Mouse (Mus musculus) spleen, postnatal 10 days (tissue): ENCODE data around the gene Evx2.

Experiments used
- DNase-seq, 2 experiments: peaks; one replicate each; pipeline ENCODE4 v3.0.0; 2021 to 2022; ENCODE audit warnings: low spot score in 2 of 2

The Evx2 gene

DNA sequence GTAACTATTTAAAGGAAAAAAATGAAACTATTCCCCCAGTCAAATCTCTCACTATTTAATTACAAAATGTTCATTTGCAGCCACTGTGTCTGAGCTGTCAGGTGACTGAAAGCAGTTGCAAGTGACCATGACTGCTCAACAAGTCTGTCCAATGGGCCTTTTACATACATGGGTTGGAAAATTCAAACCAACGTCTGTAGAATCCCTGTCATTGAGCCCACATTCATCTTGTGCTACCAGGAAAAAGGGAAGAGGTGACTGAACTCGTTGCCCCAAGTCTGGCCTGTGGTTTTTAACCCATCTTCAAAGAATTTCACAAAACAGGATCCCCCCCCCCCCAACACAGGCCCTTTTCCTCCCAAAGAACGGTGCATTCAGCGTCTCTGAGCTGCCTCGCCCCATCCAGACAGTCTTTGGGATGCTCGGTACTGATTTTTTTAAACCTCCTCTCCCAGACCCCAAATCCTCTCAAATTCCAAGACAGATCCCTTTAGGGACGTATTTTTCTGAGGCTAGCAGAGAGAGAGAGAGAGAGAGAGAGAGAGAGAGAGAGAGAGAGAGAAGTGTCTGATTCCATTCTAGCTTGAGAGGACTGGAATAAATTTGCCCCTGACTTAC lies 36.6 kb upstream of the Evx2 start:
- DNase-seq, result no peak

- DNase-seq, result no peak
These were observed 36.0 kb upstream of the Evx2 start for GRCm38 (mm10) chr2:74695383-74695782.

DNA sequence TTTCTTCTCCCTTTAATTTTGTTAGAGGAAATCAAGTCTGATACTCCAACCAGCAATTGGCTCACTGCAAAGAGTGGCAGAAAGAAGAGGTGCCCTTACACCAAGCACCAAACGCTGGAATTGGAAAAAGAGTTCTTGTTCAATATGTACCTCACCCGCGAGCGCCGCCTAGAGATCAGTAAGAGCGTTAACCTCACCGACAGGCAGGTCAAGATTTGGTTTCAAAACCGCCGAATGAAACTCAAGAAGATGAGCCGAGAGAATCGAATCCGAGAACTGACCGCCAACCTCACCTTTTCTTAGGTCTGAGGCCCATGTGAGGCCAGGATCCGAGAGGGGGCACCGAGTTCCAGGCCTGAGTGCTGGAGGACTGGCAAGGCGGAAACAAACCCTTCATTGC lies 34.7 kb upstream of the Evx2 start:
- no peak for DNase-seq

- DNase-seq, result no peak
These were observed 34.1 kb upstream of the Evx2 start for GRCm38 (mm10) chr2:74693432-74693827.

- DNase-seq, result no peak
These were observed 33.6 kb upstream of the Evx2 start for GRCm38 (mm10) chr2:74692808-74693431.

GRCm38 (mm10) chr2:74691995-74692807 lies 32.8 kb upstream of the Evx2 start:
- DNase-seq, result no peak

GRCm38 (mm10) chr2:74691022-74691951 lies 31.9 kb upstream of the Evx2 start, which contains the start of gene Hoxd10:
Gene Hoxd10 (plus strand): TSS chr2:74691924.
- DNase-seq, result no peak

- DNase-seq, result no peak
These were observed 31.0 kb upstream of the Evx2 start for GRCm38 (mm10) chr2:74690338-74690716.

- no peak for DNase-seq
These were observed 30.4 kb upstream of the Evx2 start for GRCm38 (mm10) chr2:74689574-74690337.

DNA sequence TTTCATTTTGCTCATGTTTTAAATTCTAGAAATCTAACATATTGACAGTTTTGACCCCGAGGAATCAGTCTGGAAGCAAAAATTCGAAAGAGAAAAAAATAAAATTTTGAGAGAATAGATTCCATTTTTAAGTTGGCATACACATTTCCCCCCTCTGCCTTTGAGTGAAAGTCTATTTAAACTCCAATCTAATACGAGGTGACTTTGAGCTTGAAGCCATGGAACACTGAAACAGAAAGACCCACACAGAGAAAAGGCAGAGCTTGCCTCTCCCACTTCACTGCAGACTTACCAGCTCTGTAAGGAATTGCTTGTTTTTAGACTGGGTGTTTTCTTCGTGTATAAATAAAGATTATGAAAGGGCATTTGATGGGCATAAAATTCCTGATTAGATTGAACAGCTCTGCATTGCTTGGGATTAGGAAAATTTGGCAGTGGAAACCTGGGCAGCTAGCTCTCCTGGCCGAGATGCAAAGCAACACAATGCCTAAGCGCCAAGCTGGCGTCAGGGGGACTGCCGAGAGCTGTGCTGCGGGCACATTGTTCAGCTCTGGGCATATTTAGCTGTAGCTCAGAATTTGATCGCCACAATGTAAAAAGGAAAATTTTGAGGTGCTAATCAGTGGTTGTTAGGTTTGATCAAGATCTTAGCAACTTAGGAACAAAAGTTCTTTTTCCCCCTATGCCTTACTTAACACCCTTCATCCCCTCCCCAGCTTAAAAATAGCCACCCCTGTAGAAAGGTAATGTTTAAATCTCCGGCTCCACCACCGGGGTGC lies 29.6 kb upstream of the Evx2 start:
- DNase-seq, result no peak

- DNase-seq, result no peak
These were observed 28.6 kb upstream of the Evx2 start for GRCm38 (mm10) chr2:74687698-74688555.

- DNase-seq, result no peak
These were observed 27.8 kb upstream of the Evx2 start for GRCm38 (mm10) chr2:74686988-74687697.

GRCm38 (mm10) chr2:74686301-74686987 lies 27.1 kb upstream of the Evx2 start:
- peak in 1 of 2 experiments; percentile 54 for DNase-seq

GRCm38 (mm10) chr2:74685059-74685603 lies 25.8 kb upstream of the Evx2 start:
- DNase-seq, result no peak

GRCm38 (mm10) chr2:74684106-74684505 lies 24.7 kb upstream of the Evx2 start:
- DNase-seq, result no peak

GRCm38 (mm10) chr2:74683471-74683951 lies 24.2 kb upstream of the Evx2 start:
- no peak for DNase-seq

DNA sequence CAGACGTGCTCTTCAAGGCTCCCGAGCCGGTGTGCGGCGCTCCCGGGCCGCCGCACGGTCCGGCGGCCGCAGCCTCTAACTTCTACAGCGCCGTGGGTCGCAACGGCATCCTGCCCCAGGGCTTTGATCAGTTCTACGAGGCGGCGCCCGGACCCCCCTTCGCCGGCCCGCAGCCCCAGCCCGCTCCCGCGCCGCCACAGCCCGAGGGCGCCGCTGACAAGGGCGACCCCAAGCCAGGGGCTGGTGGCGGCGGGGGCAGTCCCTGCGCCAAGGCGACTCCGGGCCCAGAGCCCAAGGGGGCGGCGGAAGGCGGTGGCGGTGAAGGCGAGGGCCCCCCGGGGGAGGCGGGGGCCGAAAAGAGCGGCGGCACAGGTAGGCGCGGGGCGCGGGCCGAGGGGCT lies 23.4 kb upstream of the Evx2 start:
- DNase-seq, result no peak
